Mouse (Mus musculus) stomach, postnatal 0 days (tissue): Measurements from ENCODE around the gene Slc9a9. TPM values are rescaled to one million over a fixed set of nuclear protein-coding genes. Genes with fewer than 3 reads are reported as not detected.

Experiments
- ATAC-seq: fragments of 200-750 bp; cut with Nextera tagmentation; 2 replicates; pipeline ENCODE4 v1.8.0; 2017; ENCODE audit not compliant: low FRiP score, low TSS enrichment
- DNase-seq: peaks from one replicate; pipeline ENCODE4 v3.0.0-alpha.2; 2016; ENCODE audit warnings: low spot score
- H3K27ac ChIP-seq: fragments of 300-500 bp; sonication (generic); replicated peaks from 2 replicates; pipeline ENCODE4 v1.5.1; 2014; ENCODE audit warnings: mild to moderate bottlenecking, control low read depth
- H3K27me3 ChIP-seq: fragments of 300-500 bp; sonication (generic); 2 replicates; pipeline ENCODE4 v1.6.1; 2014; ENCODE audit warnings: low read length; ENCODE audit not compliant: control insufficient read depth, insufficient read depth
- H3K36me3 ChIP-seq: fragments of 300-500 bp; sonication (generic); 2 replicates; pipeline ENCODE4 v1.6.1; 2014; ENCODE audit warnings: low read length, mixed read lengths; ENCODE audit not compliant: control insufficient read depth, insufficient read depth
- H3K4me1 ChIP-seq: fragments of 300-500 bp; sonication (generic); replicated peaks from 2 replicates; pipeline ENCODE4 v1.6.1; 2014; ENCODE audit warnings: antibody characterized with exemption; ENCODE audit not compliant: control insufficient read depth, insufficient read depth
- H3K4me2 ChIP-seq: fragments of 300-500 bp; sonication (generic); replicated peaks from 2 replicates; pipeline ENCODE4 v1.6.1; 2014; ENCODE audit warnings: low read depth, mild to moderate bottlenecking, control low read depth, moderate library complexity
- H3K4me3 ChIP-seq: fragments of 300-500 bp; sonication (generic); 2 replicates; pipeline ENCODE4 v1.5.1; 2014; ENCODE audit warnings: low read depth, low read length, control low read depth
- H3K9ac ChIP-seq: fragments of 300-500 bp; sonication (generic); 2 replicates; pipeline ENCODE4 v1.6.1; 2014; ENCODE audit warnings: mild to moderate bottlenecking, low read length, control low read depth, mixed read lengths
- H3K9me3 ChIP-seq: fragments of 300-500 bp; sonication (generic); 2 replicates; pipeline ENCODE4 v1.6.1; 2016; ENCODE audit warnings: low read length; ENCODE audit not compliant: control insufficient read depth
- CTCF ChIP-seq: IDR thresholded peaks from 2 replicates; pipeline ENCODE4 v1.5.1; 2016; ENCODE audit warnings: antibody characterized with exemption, low read depth, mild to moderate bottlenecking, moderate library complexity
- EP300 ChIP-seq: optimal IDR thresholded peaks from 2 replicates; pipeline ENCODE3; 2016; ENCODE audit warnings: antibody characterized with exemption
- WGBS: fragments of 180-500 bp; shearing (Covaris S2); extraction: QIAGEN DNeasy Blood & Tissue Kit; methylation state at CpG from one replicate; pipeline ENCODE4 v1.1.7; 2014; 5-methylcytosine and 5-hydroxymethylcytosine counted together
- polyA plus RNA-seq: library from polyadenylated mRNA; unstranded; fragments of >200 nt; fragmentation: Nextera tagmentation; extraction: Ambion mirVana; gene quantifications from 2 replicates; pipeline ENCODE4 v1.2.1, GENCODE M21; 2015

Slc9a9 gene
- polyA plus RNA-seq, 1 experiment from 2014 or later: 3.4 TPM

- Histone ChIP-seq H3K36me3 (no peaks in the 10 kb centered on the region), H3K4me3 (no peak overlapping the region), H3K4me1 (no peaks in the 10 kb centered on the region), H3K27me3 (no peaks in the 10 kb centered on the region), H3K9me3 (no peaks in the 10 kb centered on the region), H3K9ac (no peak overlapping the region), H3K27ac (no peak overlapping the region), H3K4me2 (no peak overlapping the region)
- TF ChIP-seq CTCF: no peak
- no peak for TF ChIP-seq EP300
- DNase-seq (no peak), ATAC-seq (no peak)
- 94% methylated on average over 1 of the region's 1 CpGs for WGBS
Measured at GRCm38 (mm10) chr9:94674704-94675103, 5.0 kb downstream of the Slc9a9 start.

- Histone ChIP-seq H3K4me1 (no peaks in the 10 kb centered on the region), H3K4me3 (no peak overlapping the region), H3K9me3 (no peaks in the 10 kb centered on the region), H3K36me3 (no peaks in the 10 kb centered on the region), H3K9ac (no peak overlapping the region), H3K4me2 (no peak overlapping the region), H3K27ac (no peak overlapping the region), H3K27me3 (no peaks in the 10 kb centered on the region)
- no peak for ATAC-seq
- WGBS: 73% methylated on average over 3 of the region's 3 CpGs
- no peak for TF ChIP-seq EP300
- TF ChIP-seq CTCF: no peak
- no peak for DNase-seq
Measured at GRCm38 (mm10) chr9:94678021-94678655, 8.4 kb downstream of the Slc9a9 start.

- H3K9ac ChIP-seq: no peak overlapping the region
- WGBS: 51% methylated on average over 18 of the region's 18 CpGs
- no peaks in the 10 kb centered on the region for H3K27me3 ChIP-seq
- no peaks in the 10 kb centered on the region for H3K4me1 ChIP-seq
- no peaks in the 10 kb centered on the region for H3K9me3 ChIP-seq
- no peak overlapping the region for H3K4me3 ChIP-seq
- no peak for DNase-seq
- H3K27ac ChIP-seq: no peak overlapping the region
- no peaks in the 10 kb centered on the region for H3K36me3 ChIP-seq
- no peak for ATAC-seq
- TF ChIP-seq EP300: no peak
- no peak for TF ChIP-seq CTCF
- H3K4me2 ChIP-seq: 0 out of 2 replicates have a peak overlapping the region, but pooled peaks have one; percentile 2
Measured at GRCm38 (mm10) chr9:94680468-94681094, 10.9 kb downstream of the Slc9a9 start.

GRCm38 (mm10) chr9:94681095-94681487 lies 11.4 kb downstream of the Slc9a9 start:
- TF ChIP-seq CTCF (no peak), EP300 (no peak)
- DNase-seq (no peak), ATAC-seq (no peak)
- H3K9me3 ChIP-seq: no peaks in the 10 kb centered on the region
- H3K36me3 ChIP-seq: no peaks in the 10 kb centered on the region
- no peaks in the 10 kb centered on the region for H3K27me3 ChIP-seq
- WGBS: 71% methylated on average over 8 of the region's 8 CpGs
- no peak overlapping the region for H3K9ac ChIP-seq
- H3K27ac ChIP-seq: no peak overlapping the region
- H3K4me2 ChIP-seq: no peak overlapping the region
- H3K4me1 ChIP-seq: no peaks in the 10 kb centered on the region
- no peak overlapping the region for H3K4me3 ChIP-seq

GRCm38 (mm10) chr9:94682260-94682659 lies 12.6 kb downstream of the Slc9a9 start:
- WGBS: 82% methylated on average over 2 of the region's 2 CpGs
- no peak for ATAC-seq
- H3K4me3 ChIP-seq: no peak overlapping the region
- DNase-seq: no peak
- no peaks in the 10 kb centered on the region for H3K36me3 ChIP-seq
- H3K9me3 ChIP-seq: no peaks in the 10 kb centered on the region
- H3K4me2 ChIP-seq: no peak overlapping the region
- no peak overlapping the region for H3K9ac ChIP-seq
- H3K4me1 ChIP-seq: no peaks in the 10 kb centered on the region
- no peaks in the 10 kb centered on the region for H3K27me3 ChIP-seq
- no peak for TF ChIP-seq CTCF
- TF ChIP-seq EP300: no peak
- H3K27ac ChIP-seq: no peak overlapping the region

GRCm38 (mm10) chr9:94685640-94686039 lies 15.9 kb downstream of the Slc9a9 start:
- 63% methylated on average over 1 of the region's 1 CpGs for WGBS
- no peak overlapping the region for H3K9ac ChIP-seq

More at GRCm38 (mm10) chr9:94685640-94686039, 15.9 kb downstream of the Slc9a9 start:
- Histone ChIP-seq H3K4me2 (no peak overlapping the region), H3K9me3 (no peaks in the 10 kb centered on the region), H3K36me3 (no peaks in the 10 kb centered on the region), H3K4me1 (no peaks in the 10 kb centered on the region), H3K27ac (no peak overlapping the region), H3K4me3 (no peak overlapping the region), H3K27me3 (no peaks in the 10 kb centered on the region)
- TF ChIP-seq EP300 (no peak), CTCF (no peak)
- ATAC-seq (no peak), DNase-seq (no peak)
